Mouse (Mus musculus): ENCODE results near the gene Pafah1b1.

Gene Pafah1b1

GRCm38 (mm10) chr11:74720668-74721067 lies 3.8 kb downstream of the Pafah1b1 start:
- no peak for DNase-seq (ENCODE audit: low spot score)

- no peak for DNase-seq (ENCODE audit: low spot score)
Measured at GRCm38 (mm10) chr11:74715971-74716525, 8.4 kb downstream of the Pafah1b1 start.

GRCm38 (mm10) chr11:74710671-74711070 lies 13.8 kb downstream of the Pafah1b1 start:
- no peak for DNase-seq (ENCODE audit: low spot score)

GRCm38 (mm10) chr11:74708781-74709180 lies 15.7 kb downstream of the Pafah1b1 start:
- DNase-seq (ENCODE audit: low spot score): no peak

GRCm38 (mm10) chr11:74704068-74704467 lies 20.4 kb downstream of the Pafah1b1 start:
- no peak for DNase-seq (ENCODE audit: low spot score)

GRCm38 (mm10) chr11:74699505-74699904 lies 25.0 kb downstream of the Pafah1b1 start:
- DNase-seq (ENCODE audit: low spot score): no peak

- DNase-seq (ENCODE audit: low spot score): no peak
Measured at GRCm38 (mm10) chr11:74692151-74692550, 32.3 kb downstream of the Pafah1b1 start.

- DNase-seq (ENCODE audit: low spot score): no peak
Measured at GRCm38 (mm10) chr11:74675156-74675555, 49.3 kb downstream of the Pafah1b1 start.

- DNase-seq (ENCODE audit: low spot score): no peak
Measured at GRCm38 (mm10) chr11:74674713-74675112, 49.8 kb downstream of the Pafah1b1 start.

GRCm38 (mm10) chr11:74673561-74673960 lies 50.9 kb downstream of the Pafah1b1 start:
- DNase-seq (ENCODE audit: low spot score): no peak

- DNase-seq (ENCODE audit: low spot score): no peak
Measured at GRCm38 (mm10) chr11:74672901-74673513, 51.5 kb downstream of the Pafah1b1 start.

GRCm38 (mm10) chr11:74671839-74672238 lies 52.6 kb downstream of the Pafah1b1 start:
- no peak for DNase-seq (ENCODE audit: low spot score)

GRCm38 (mm10) chr11:74671013-74671412 lies 53.5 kb downstream of the Pafah1b1 start:
- DNase-seq (ENCODE audit: low spot score): no peak

- no peak for DNase-seq (ENCODE audit: low spot score)
Measured at GRCm38 (mm10) chr11:74670151-74670550, 54.3 kb downstream of the Pafah1b1 start.

GRCm38 (mm10) chr11:74668971-74669370 lies 55.5 kb downstream of the Pafah1b1 start:
- DNase-seq (ENCODE audit: low spot score): no peak

GRCm38 (mm10) chr11:74668466-74668865 lies 56.0 kb downstream of the Pafah1b1 start:
- DNase-seq (ENCODE audit: low spot score): no peak

- no peak for DNase-seq (ENCODE audit: low spot score)
Measured at GRCm38 (mm10) chr11:74667582-74668010, 56.9 kb downstream of the Pafah1b1 start.

- DNase-seq (ENCODE audit: low spot score): no peak
Measured at GRCm38 (mm10) chr11:74666776-74667581, 57.5 kb downstream of the Pafah1b1 start.

GRCm38 (mm10) chr11:74666284-74666652 lies 58.2 kb downstream of the Pafah1b1 start:
- no peak for DNase-seq (ENCODE audit: low spot score)

GRCm38 (mm10) chr11:74665631-74666283 lies 58.7 kb downstream of the Pafah1b1 start:
- no peak for DNase-seq (ENCODE audit: low spot score)

GRCm38 (mm10) chr11:74664906-74665305 lies 59.6 kb downstream of the Pafah1b1 start:
- no peak for DNase-seq (ENCODE audit: low spot score)

GRCm38 (mm10) chr11:74664279-74664678 lies 60.2 kb downstream of the Pafah1b1 start:
- no peak for DNase-seq (ENCODE audit: low spot score)

- DNase-seq (ENCODE audit: low spot score): no peak
Measured at GRCm38 (mm10) chr11:74662221-74662620, 62.2 kb downstream of the Pafah1b1 start.

Data from urinary bladder, postnatal 10 days (tissue).